Mouse (Mus musculus): ENCODE measurements around the gene C1qtnf3.

- TF ChIP-seq CTCF (conservative IDR thresholded peaks at IDR 0.05; ENCODE audit: insufficient read depth, insufficient read length, low read depth, low read length) (no peak), POLR2A (IDR thresholded peaks at IDR 0.05; ENCODE audit: low read depth, low read length) (no peak)
These were observed 1.3 kb downstream of the C1qtnf3 start for GRCm38 (mm10) chr15:10953465-10953864.

All from kidney, adult 2 months (tissue).